Mouse (Mus musculus): ENCODE data around the gene 1810010D01Rik. TPM values are rescaled to one million over a fixed set of nuclear protein-coding genes. Genes with fewer than 3 reads are reported as not detected.

The 1810010D01Rik gene
- 0.34 TPM in 1 of 2 replicates, not detected in the other for polyA plus RNA-seq (2015; fragmentation: Nextera tagmentation; extraction: Ambion mirVana)

GRCm38 (mm10) chr7:145208006-145208405, at the start of gene 1810010D01Rik:
Gene 1810010D01Rik, minus strand, starts transcription at chr7:145208119.
- no peak within 1 kb of the TSS for H3K4me2 ChIP-seq (replicated peaks)
- no peak within 1 kb of the TSS for H3K9ac ChIP-seq (replicated peaks)
- H3K27me3 ChIP-seq, result no peaks in the 10 kb centered on the region
- H3K36me3 ChIP-seq, result no peaks in the 10 kb centered on the region
- peaks cover 34% of the 10 kb centered on the region for H3K4me1 ChIP-seq
- WGBS, result 89% methylated on average over 4 of the region's 4 CpGs
- H3K27ac ChIP-seq (replicated peaks), result peak within 1 kb of the TSS; percentile 91
- no peak for ATAC-seq (replicated peaks)
- no peaks in the 10 kb centered on the region for H3K9me3 ChIP-seq
- H3K4me3 ChIP-seq, result no peak within 1 kb of the TSS

GRCm38 (mm10) chr7:145256092-145256491, 48.2 kb upstream of the 1810010D01Rik start:
- Histone ChIP-seq H3K9me3 (no peaks in the 10 kb centered on the region), H3K36me3 (no peaks in the 10 kb centered on the region), H3K9ac (replicated peaks) (no peak overlapping the region), H3K4me3 (no peak overlapping the region), H3K27ac (replicated peaks) (no peak overlapping the region), H3K27me3 (no peaks in the 10 kb centered on the region), H3K4me2 (replicated peaks) (no peak overlapping the region), H3K4me1 (no peaks in the 10 kb centered on the region)
- 97% methylated on average over 1 of the region's 1 CpGs for WGBS
- ATAC-seq (replicated peaks), result no peak

GRCm38 (mm10) chr7:145253986-145254630, 46.2 kb upstream of the 1810010D01Rik start:
- H3K27me3 ChIP-seq, result no peaks in the 10 kb centered on the region
- no peaks in the 10 kb centered on the region for H3K9me3 ChIP-seq
- ATAC-seq (replicated peaks), result no peak
- H3K4me2 ChIP-seq (replicated peaks), result no peak overlapping the region
- no peak overlapping the region for H3K9ac ChIP-seq (replicated peaks)
- no peaks in the 10 kb centered on the region for H3K36me3 ChIP-seq
- no peaks in the 10 kb centered on the region for H3K4me1 ChIP-seq
- H3K4me3 ChIP-seq, result no peak overlapping the region
- H3K27ac ChIP-seq (replicated peaks), result no peak overlapping the region
- WGBS, result 68% methylated on average over 3 of the region's 3 CpGs

- peak; percentile 71 for ATAC-seq (replicated peaks)
- no peaks in the 10 kb centered on the region for H3K9me3 ChIP-seq
- 28% methylated on average over 8 of the region's 8 CpGs for WGBS
- no peak overlapping the region for H3K4me2 ChIP-seq (replicated peaks)
- no peaks in the 10 kb centered on the region for H3K27me3 ChIP-seq
- H3K27ac ChIP-seq (replicated peaks), result no peak overlapping the region
- no peaks in the 10 kb centered on the region for H3K36me3 ChIP-seq
- H3K9ac ChIP-seq (replicated peaks), result no peak overlapping the region
- no peak overlapping the region for H3K4me3 ChIP-seq
- H3K4me1 ChIP-seq, result no peaks in the 10 kb centered on the region
Observed at GRCm38 (mm10) chr7:145252715-145253476, 45.0 kb upstream of the 1810010D01Rik start.

GRCm38 (mm10) chr7:145250225-145250624, 42.3 kb upstream of the 1810010D01Rik start:
- Histone ChIP-seq H3K27me3 (no peaks in the 10 kb centered on the region), H3K4me2 (replicated peaks) (no peak overlapping the region), H3K27ac (replicated peaks) (no peak overlapping the region), H3K9me3 (no peaks in the 10 kb centered on the region), H3K9ac (replicated peaks) (no peak overlapping the region), H3K36me3 (no peaks in the 10 kb centered on the region), H3K4me1 (no peaks in the 10 kb centered on the region), H3K4me3 (no peak overlapping the region)
- WGBS, result 74% methylated on average over 9 of the region's 9 CpGs
- ATAC-seq (replicated peaks), result no peak

GRCm38 (mm10) chr7:145248911-145249310, 41.0 kb upstream of the 1810010D01Rik start:
- ATAC-seq (replicated peaks), result no peak
- Histone ChIP-seq H3K4me1 (no peaks in the 10 kb centered on the region), H3K4me2 (replicated peaks) (no peak overlapping the region), H3K4me3 (no peak overlapping the region), H3K27ac (replicated peaks) (no peak overlapping the region), H3K9ac (replicated peaks) (no peak overlapping the region), H3K9me3 (no peaks in the 10 kb centered on the region), H3K27me3 (no peaks in the 10 kb centered on the region), H3K36me3 (no peaks in the 10 kb centered on the region)
- WGBS, result 86% methylated on average over 2 of the region's 2 CpGs

GRCm38 (mm10) chr7:145242851-145243712, 35.2 kb upstream of the 1810010D01Rik start:
- Histone ChIP-seq H3K27me3 (no peaks in the 10 kb centered on the region), H3K4me3 (no peak overlapping the region), H3K9ac (replicated peaks) (no peak overlapping the region), H3K4me2 (replicated peaks) (no peak overlapping the region), H3K4me1 (no peaks in the 10 kb centered on the region), H3K9me3 (no peaks in the 10 kb centered on the region), H3K27ac (replicated peaks) (no peak overlapping the region), H3K36me3 (no peaks in the 10 kb centered on the region)
- 14% methylated on average over 9 of the region's 9 CpGs for WGBS
- peak; percentile 84 for ATAC-seq (replicated peaks)

GRCm38 (mm10) chr7:145242028-145242427, 34.1 kb upstream of the 1810010D01Rik start:
- no peak overlapping the region for H3K9ac ChIP-seq (replicated peaks)
- no peak overlapping the region for H3K4me2 ChIP-seq (replicated peaks)
- no peak for ATAC-seq (replicated peaks)
- WGBS, result 73% methylated on average over 9 of the region's 9 CpGs
- no peak overlapping the region for H3K27ac ChIP-seq (replicated peaks)
- H3K4me3 ChIP-seq, result no peak overlapping the region
- H3K27me3 ChIP-seq, result no peaks in the 10 kb centered on the region
- no peaks in the 10 kb centered on the region for H3K9me3 ChIP-seq
- no peaks in the 10 kb centered on the region for H3K4me1 ChIP-seq
- H3K36me3 ChIP-seq, result no peaks in the 10 kb centered on the region

- Histone ChIP-seq H3K4me1 (no peaks in the 10 kb centered on the region), H3K9ac (replicated peaks) (no peak overlapping the region), H3K4me2 (replicated peaks) (no peak overlapping the region), H3K4me3 (no peak overlapping the region), H3K27ac (replicated peaks) (no peak overlapping the region), H3K27me3 (no peaks in the 10 kb centered on the region), H3K36me3 (no peaks in the 10 kb centered on the region), H3K9me3 (no peaks in the 10 kb centered on the region)
- ATAC-seq (replicated peaks), result no peak
- WGBS, result 80% methylated on average over 4 of the region's 4 CpGs
Observed at GRCm38 (mm10) chr7:145240929-145241328, 33.0 kb upstream of the 1810010D01Rik start.

- Histone ChIP-seq H3K9ac (replicated peaks) (no peak overlapping the region), H3K4me2 (replicated peaks) (no peak overlapping the region), H3K27me3 (no peaks in the 10 kb centered on the region), H3K4me3 (no peak overlapping the region), H3K36me3 (no peaks in the 10 kb centered on the region), H3K9me3 (no peaks in the 10 kb centered on the region), H3K27ac (replicated peaks) (no peak overlapping the region), H3K4me1 (no peaks in the 10 kb centered on the region)
- ATAC-seq (replicated peaks), result no peak
- whole genome bisulfite sequencing, result 65% methylated on average over 8 of the region's 8 CpGs
Observed at GRCm38 (mm10) chr7:145239736-145240505, 32.0 kb upstream of the 1810010D01Rik start.

GRCm38 (mm10) chr7:145239145-145239544, 31.2 kb upstream of the 1810010D01Rik start:
- no peak overlapping the region for H3K9ac ChIP-seq (replicated peaks)
- no peaks in the 10 kb centered on the region for H3K27me3 ChIP-seq
- no peak overlapping the region for H3K27ac ChIP-seq (replicated peaks)
- H3K36me3 ChIP-seq, result no peaks in the 10 kb centered on the region
- no peaks in the 10 kb centered on the region for H3K4me1 ChIP-seq
- no peak overlapping the region for H3K4me2 ChIP-seq (replicated peaks)
- ATAC-seq (replicated peaks), result no peak
- WGBS, result 65% methylated on average over 6 of the region's 6 CpGs
- no peak overlapping the region for H3K4me3 ChIP-seq
- no peaks in the 10 kb centered on the region for H3K9me3 ChIP-seq
